Mouse (Mus musculus) neural tube, embryonic 12.5 days (tissue): ENCODE measurements around the gene Mif. TPM values are rescaled to one million over a fixed set of nuclear protein-coding genes. Genes with fewer than 3 reads are reported as not detected.
"Not testable (repeated sequence)": the region's sequence is repeated elsewhere in the genome, so short reads cannot be mapped to it uniquely, and the experiment has no call there.

Experiments
- ATAC-seq: fragments of 200-750 bp; cut with Nextera tagmentation; 2 replicates; pipeline ENCODE4 v1.8.0; 2017; ENCODE audit warnings: low read depth, mild to moderate bottlenecking, moderate TSS enrichment, moderate library complexity; ENCODE audit not compliant: low FRiP score
- H3K27ac ChIP-seq: fragments of 300-500 bp; sonication (generic); 2 replicates; pipeline ENCODE4 v1.5.1; 2016
- H3K27me3 ChIP-seq: fragments of 300-500 bp; sonication (generic); replicated peaks from 2 replicates; pipeline ENCODE4 v1.6.1; 2016; ENCODE audit warnings: mild to moderate bottlenecking
- H3K36me3 ChIP-seq: fragments of 300-500 bp; sonication (generic); 2 replicates; pipeline ENCODE4 v1.6.1; 2016; ENCODE audit warnings: mild to moderate bottlenecking
- H3K4me1 ChIP-seq: fragments of 300-500 bp; sonication (generic); 2 replicates; pipeline ENCODE4 v1.6.1; 2016
- H3K4me2 ChIP-seq: fragments of 300-500 bp; sonication (generic); replicated peaks from 2 replicates; pipeline ENCODE4 v1.6.1; 2016; ENCODE audit warnings: mild to moderate bottlenecking
- H3K4me3 ChIP-seq: fragments of 300-500 bp; sonication (generic); 2 replicates; pipeline ENCODE4 v1.5.1; 2016
- H3K9ac ChIP-seq: fragments of 300-500 bp; sonication (generic); 2 replicates; pipeline ENCODE4 v1.6.1; 2016; ENCODE audit warnings: mild to moderate bottlenecking
- H3K9me3 ChIP-seq: fragments of 300-500 bp; sonication (generic); 2 replicates; pipeline ENCODE4 v1.6.1; 2016; ENCODE audit warnings: mild to moderate bottlenecking
- WGBS: fragments of 180-500 bp; shearing (Covaris S2); methylation state at CpG from one replicate; pipeline ENCODE4 v1.1.7; 2016; 5-methylcytosine and 5-hydroxymethylcytosine counted together
- polyA plus RNA-seq: library from polyadenylated mRNA; unstranded; fragments of >200 nt; fragmentation: Nextera tagmentation; extraction: Ambion mirVana; gene quantifications from 2 replicates; pipeline ENCODE4 v1.2.1, GENCODE M21; 2016

The Mif gene
- polyA plus RNA-seq, 1 experiment from 2014 or later, result 1,568 TPM

DNA sequence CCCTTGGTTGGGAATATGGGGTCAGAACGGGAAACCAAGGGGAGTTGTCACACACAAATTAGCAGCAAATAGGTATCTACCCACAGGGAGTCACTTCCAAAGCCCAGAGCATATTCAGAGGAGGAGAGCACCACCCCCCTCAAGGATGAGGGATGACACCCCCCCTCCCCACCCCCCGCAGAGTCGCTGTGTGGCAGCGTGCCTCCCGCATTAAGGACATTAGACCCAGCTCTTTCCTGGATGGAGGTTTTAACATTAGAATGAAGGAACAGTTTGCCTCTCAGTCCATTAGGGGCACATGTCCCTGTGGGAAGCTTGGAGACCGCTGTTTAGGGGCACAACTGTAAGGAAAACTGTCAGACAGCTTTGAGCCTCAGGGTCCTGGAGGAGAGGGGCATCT is 9.0 kb downstream of the Mif start:
- H3K36me3 ChIP-seq, result no peaks in the 10 kb centered on the region
- no peak for ATAC-seq
- no peak overlapping the region for H3K27ac ChIP-seq
- H3K9ac ChIP-seq, result no peak overlapping the region
- peaks cover 14% of the 10 kb centered on the region for H3K4me1 ChIP-seq
- 0 out of 2 replicates have a peak overlapping the region, but pooled peaks have one; percentile 13 for H3K4me2 ChIP-seq
- H3K27me3 ChIP-seq, result no peaks in the 10 kb centered on the region
- no peaks in the 10 kb centered on the region for H3K9me3 ChIP-seq
- 2% methylated on average over 6 of the region's 6 CpGs for WGBS
- H3K4me3 ChIP-seq, result no peak overlapping the region

DNA sequence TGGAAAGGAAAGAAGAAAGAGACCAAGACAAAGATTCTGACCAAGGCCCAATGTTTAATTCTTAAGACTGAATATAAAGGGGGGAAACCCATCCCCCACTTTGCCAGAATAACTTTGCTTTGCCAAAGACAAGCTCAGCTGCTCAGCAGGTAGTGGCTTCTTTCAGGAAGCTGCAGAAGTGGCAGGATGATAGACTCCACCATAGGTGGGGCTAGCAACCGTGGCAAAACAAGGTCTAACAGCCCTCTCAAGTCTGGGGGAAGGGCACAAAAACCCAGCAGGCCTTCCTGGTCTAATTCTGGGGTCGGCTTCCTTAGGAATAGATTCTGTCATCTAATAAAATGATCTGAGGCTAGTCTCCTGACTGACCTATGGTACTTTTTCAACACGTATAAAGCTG is 11.7 kb downstream of the Mif start:
- 19% methylated on average over 3 of the region's 3 CpGs for WGBS
- Histone ChIP-seq H3K4me2 (no peak overlapping the region), H3K9ac (no peak overlapping the region), H3K4me3 (no peak overlapping the region), H3K27me3 (no peaks in the 10 kb centered on the region), H3K9me3 (no peaks in the 10 kb centered on the region), H3K36me3 (no peaks in the 10 kb centered on the region), H3K4me1 (peaks cover 14% of the 10 kb centered on the region), H3K27ac (no peak overlapping the region)
- no peak for ATAC-seq

DNA sequence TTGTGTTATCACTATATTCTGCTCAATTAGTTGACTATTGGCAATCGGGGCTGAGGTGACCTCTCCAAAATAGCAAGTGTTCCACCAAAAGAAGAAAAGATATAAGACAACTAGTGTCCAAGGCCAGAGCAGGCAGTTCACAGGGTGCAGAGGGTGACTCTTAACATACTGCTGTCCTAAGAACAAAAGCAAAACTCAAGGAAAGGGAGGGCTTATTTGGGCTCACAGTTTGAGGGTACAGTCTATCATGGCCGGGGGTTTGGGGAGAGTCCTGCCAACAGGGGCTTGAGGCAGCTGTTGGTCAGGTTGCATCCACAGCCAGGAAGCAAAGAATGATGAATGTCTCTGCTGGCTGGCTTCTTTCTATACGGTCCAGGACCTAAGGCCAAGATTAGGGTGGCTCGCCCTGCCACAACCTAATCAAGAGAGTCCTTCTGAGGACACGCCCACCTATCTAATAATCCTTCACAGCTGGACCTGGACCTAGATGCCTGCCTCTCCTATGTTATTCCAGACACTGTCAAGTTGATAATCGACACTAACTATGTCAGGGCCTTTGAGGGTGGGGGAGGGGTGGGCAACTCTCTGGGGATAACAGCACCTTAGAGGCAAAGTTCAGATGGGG is 14.6 kb downstream of the Mif start:
- H3K36me3 ChIP-seq, result no peaks in the 10 kb centered on the region
- H3K4me3 ChIP-seq, result no peak overlapping the region
- no peak for ATAC-seq
- H3K9ac ChIP-seq, result no peak overlapping the region
- no peaks in the 10 kb centered on the region for H3K9me3 ChIP-seq
- H3K4me2 ChIP-seq, result no peak overlapping the region
- no peak overlapping the region for H3K27ac ChIP-seq
- WGBS, result 85% methylated on average over 6 of the region's 6 CpGs
- H3K27me3 ChIP-seq, result no peaks in the 10 kb centered on the region
- 0 out of 2 replicates have a peak, but pooled peaks cover 4% of the 10 kb centered on the region for H3K4me1 ChIP-seq

DNA sequence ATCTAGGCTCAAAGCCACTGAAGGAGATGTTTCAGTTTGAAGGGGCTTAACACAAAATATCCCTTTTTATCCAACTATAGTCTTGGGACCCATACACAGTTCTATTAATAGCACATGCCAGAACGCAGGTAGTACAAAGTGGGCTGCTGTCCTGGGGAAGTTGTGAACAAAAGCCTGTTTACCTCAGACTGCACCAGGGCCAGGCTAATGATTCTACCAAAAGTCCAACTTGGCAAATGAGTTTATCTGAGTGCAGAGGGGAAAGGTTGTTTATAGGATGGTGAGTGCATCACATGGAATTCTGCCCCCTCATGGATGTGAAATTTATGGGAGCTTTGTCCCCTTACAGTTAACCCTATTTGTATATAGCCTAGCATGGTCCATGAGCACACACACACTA is 15.2 kb downstream of the Mif start:
- Histone ChIP-seq H3K9ac (no peak overlapping the region), H3K36me3 (no peaks in the 10 kb centered on the region), H3K27ac (no peak overlapping the region), H3K9me3 (no peaks in the 10 kb centered on the region), H3K4me3 (no peak overlapping the region), H3K4me2 (no peak overlapping the region), H3K4me1 (no peaks in the 10 kb centered on the region), H3K27me3 (no peaks in the 10 kb centered on the region)
- no peak for ATAC-seq
- 73% methylated on average over 1 of the region's 1 CpGs for WGBS

DNA sequence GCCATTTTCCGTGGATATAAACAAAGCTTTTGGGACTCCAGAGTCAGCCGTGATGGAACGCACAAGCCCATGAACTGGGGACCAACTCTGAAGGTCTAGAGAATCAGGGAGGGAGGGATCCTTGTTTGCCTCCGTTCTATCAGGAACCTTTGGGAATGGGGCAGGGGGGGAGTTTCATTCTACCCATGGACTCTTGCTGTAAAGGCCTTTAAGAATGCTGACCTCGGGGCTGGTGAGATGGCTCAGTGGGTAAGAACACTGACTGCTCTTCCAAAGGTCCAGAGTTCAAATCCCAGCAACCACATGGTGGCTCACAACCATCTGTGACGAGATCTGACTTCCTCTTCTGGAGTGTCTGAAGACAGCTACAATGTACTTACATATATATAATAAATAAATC is 16.1 kb downstream of the Mif start:
- 82% methylated on average over 6 of the region's 6 CpGs for WGBS
- H3K4me1 ChIP-seq, H3K9ac ChIP-seq, H3K27ac ChIP-seq, H3K27me3 ChIP-seq, H3K4me2 ChIP-seq, H3K4me3 ChIP-seq, H3K36me3 ChIP-seq, ATAC-seq, H3K9me3 ChIP-seq: not testable (repeated sequence)

DNA sequence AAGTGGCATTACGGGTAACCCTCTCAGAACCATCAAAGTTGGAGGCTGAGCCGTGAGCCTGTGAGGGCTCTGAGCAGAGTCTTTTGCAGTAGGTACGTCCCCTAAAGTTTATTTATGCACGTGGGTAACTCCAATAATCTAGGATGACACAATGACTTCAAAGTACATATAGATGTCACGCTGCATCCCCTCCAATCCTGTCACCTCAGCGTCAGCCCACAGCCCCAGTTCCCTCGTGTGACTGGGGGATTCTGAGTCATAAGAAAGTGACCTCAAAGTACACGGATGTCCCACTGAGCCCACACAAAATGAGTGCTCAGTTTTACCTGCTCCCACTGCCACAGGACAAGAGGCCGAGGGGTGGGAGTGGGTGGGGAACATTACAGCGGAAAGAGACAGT is 20.9 kb downstream of the Mif start:
- Histone ChIP-seq H3K9me3 (no peaks in the 10 kb centered on the region), H3K36me3 (no peaks in the 10 kb centered on the region), H3K9ac (no peak overlapping the region), H3K27me3 (peaks cover 7% of the 10 kb centered on the region), H3K27ac (no peak overlapping the region), H3K4me3 (no peak overlapping the region), H3K4me2 (no peak overlapping the region), H3K4me1 (peaks cover 15% of the 10 kb centered on the region)
- no peak for ATAC-seq
- WGBS, result 87% methylated on average over 10 of the region's 10 CpGs

DNA sequence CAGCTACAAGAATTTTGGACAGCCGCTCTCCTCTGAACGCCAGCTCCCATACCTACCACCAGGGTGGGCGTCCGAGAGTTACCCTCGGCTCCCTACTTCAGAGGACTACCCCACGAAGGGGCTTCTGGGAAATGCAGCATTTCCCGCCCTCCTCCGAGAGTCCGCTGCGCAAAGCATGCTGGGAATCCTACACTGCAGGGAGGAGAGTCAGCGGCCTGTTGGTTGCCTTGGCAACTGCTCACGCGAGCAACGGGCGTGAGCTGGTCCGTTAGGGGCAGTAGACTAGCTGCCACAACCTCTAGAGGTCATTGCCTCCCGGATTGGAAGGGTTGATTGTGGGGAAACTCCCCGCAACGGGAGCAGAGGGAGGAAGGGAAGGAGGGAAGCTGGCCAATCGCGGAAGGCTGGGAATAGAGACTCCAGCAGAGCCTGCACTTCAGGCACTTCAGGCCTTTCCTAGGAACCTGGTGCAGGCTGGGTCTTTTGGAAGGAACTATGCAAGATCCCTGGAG is 22.7 kb downstream of the Mif start, which contains the start of gene Gstt2:
Gene Gstt2 (minus strand): TSS at position 177 of the 512 bp plus-strand sequence.
- Histone ChIP-seq H3K36me3 (no peaks in the 10 kb centered on the region), H3K27me3 (peaks cover 23% of the 10 kb centered on the region), H3K4me1 (peaks cover 19% of the 10 kb centered on the region), H3K9me3 (no peaks in the 10 kb centered on the region), H3K9ac (peak within 1 kb of the TSS; percentile 51), H3K4me2 (peak within 1 kb of the TSS; percentile 64), H3K4me3 (peak within 1 kb of the TSS; percentile 38), H3K27ac (0 out of 2 replicates have a peak within 1 kb of the TSS, but pooled peaks have one; percentile 13)
- under 1% methylated on average over 21 of the region's 21 CpGs for WGBS
- ATAC-seq, result peak; percentile 92

DNA sequence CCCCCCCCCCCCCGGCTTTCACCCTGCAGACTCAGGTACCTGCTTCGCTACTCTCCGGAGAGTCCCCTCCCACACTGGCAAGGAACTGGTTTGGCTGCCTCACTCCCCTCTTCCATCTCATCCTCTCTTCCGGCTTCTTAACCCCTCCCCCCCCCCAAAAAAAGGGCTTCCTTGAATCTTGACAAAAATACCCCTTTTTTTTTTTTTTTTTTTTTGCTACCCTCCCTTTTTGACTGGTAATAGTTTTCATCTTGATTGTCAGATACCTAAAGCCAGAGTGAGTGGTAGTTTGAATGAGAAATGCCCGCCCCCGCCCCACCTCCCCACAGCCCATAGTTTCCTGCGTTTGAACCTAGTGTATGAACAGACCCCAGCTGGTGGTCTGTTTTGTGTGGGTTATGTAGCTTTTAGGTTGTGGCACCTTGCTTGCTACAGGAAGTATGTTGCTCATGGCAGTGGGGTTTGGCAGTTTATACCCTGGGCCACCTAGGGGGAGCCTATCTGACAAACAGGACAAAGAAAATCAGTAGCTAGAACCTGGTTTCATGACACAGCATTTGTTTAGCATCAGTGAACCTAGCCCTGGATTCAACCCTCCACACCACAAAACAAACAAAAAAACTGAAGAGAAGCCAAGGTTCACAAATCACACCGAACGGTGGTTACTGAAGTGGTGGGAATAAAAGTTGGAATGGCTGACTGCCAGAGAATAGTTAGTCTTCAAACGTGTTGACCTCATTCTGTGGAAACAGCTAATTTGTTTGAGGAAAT is 24.1 kb downstream of the Mif start:
- 26% methylated on average over 8 of the region's 10 CpGs for whole genome bisulfite sequencing
- Histone ChIP-seq H3K27ac (no peak overlapping the region), H3K4me1 (peaks cover 19% of the 10 kb centered on the region), H3K27me3 (peaks cover 23% of the 10 kb centered on the region), H3K9ac (no peak overlapping the region), H3K9me3 (no peaks in the 10 kb centered on the region), H3K36me3 (no peaks in the 10 kb centered on the region), H3K4me2 (peak overlapping the region; percentile 64), H3K4me3 (no peak overlapping the region)
- ATAC-seq, result no peak

DNA sequence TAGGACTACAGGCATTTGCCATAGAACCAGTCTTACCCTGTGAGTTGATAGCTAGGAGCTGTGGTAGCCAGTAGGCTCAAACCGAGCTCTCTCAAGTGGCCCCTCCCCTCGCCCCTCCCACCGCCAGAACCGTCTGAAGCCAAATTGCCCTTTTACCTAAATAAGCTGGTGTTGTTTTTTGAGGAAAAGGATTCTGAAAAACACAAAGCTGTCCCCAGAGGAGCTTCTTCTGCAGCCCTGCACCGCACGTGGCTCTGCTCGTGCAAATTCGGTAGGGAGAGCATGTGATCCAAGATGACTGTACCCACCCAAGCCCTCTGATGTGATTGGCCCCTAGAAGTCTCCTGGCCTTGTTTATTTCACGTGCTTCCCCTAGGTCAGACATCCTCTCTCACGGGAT is 24.7 kb downstream of the Mif start:
- Histone ChIP-seq H3K9ac (0 out of 2 replicates have a peak overlapping the region, but pooled peaks have one; percentile 8), H3K27me3 (peaks cover 23% of the 10 kb centered on the region), H3K4me2 (peak overlapping the region; percentile 64), H3K4me3 (no peak overlapping the region), H3K9me3 (no peaks in the 10 kb centered on the region), H3K36me3 (no peaks in the 10 kb centered on the region), H3K27ac (no peak overlapping the region), H3K4me1 (peaks cover 19% of the 10 kb centered on the region)
- no peak for ATAC-seq
- 3% methylated on average over 10 of the region's 10 CpGs for WGBS

DNA sequence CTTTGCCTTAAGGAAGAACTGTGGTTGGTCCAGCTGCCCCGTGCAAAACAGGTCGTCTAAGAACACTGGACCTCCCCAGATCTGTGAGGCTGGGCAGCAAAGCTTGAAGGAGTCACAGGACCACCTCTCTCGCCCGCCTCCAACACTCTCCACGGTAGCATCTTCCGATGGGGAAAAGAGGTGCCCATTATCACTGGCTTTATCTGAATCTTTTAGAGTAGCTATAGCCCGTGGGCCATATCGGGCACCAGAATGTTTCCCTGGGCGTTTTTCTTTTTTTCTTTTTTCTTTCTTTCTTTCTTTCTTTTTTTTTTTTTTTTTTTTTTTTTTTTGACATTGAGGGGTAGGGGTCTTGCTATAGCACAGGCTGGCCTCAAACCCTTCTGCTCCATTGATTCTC is 25.3 kb downstream of the Mif start:
- 19% methylated on average over 9 of the region's 9 CpGs for WGBS

DNA sequence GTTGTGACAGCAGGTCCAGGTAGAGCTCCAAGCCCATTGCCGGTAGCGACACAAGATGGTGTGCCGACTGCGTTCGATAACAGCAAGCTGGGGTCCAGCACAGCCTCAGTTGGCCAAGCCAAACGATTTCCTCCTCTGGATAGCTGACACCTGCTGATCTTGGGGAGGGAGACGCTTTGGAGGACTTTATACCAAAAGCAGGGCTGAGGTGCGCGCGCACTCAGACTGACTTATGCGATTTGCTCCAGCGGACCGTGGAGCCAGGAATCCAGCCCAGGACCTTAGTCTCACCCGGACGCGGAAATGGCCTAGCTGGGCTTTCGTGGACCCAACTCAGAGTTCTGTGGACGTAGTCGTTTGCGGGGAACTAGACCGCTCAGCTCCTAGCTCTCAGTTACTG is 25.8 kb downstream of the Mif start:
- H3K4me2 ChIP-seq, result peak overlapping the region; percentile 63
- H3K27ac ChIP-seq, result no peak overlapping the region
- H3K9me3 ChIP-seq, result no peaks in the 10 kb centered on the region
- no peak overlapping the region for H3K9ac ChIP-seq
- peaks cover 23% of the 10 kb centered on the region for H3K27me3 ChIP-seq
- H3K4me3 ChIP-seq, result peak overlapping the region; percentile 33
- peaks cover 19% of the 10 kb centered on the region for H3K4me1 ChIP-seq
- H3K36me3 ChIP-seq, result no peaks in the 10 kb centered on the region
- ATAC-seq, result no peak
- 3% methylated on average over 21 of the region's 21 CpGs for WGBS

More for the DNA sequence above, 25.3 kb downstream of the Mif start:
- no peak overlapping the region for H3K9ac ChIP-seq
- no peaks in the 10 kb centered on the region for H3K36me3 ChIP-seq
- H3K27me3 ChIP-seq, result peaks cover 23% of the 10 kb centered on the region
- peaks cover 19% of the 10 kb centered on the region for H3K4me1 ChIP-seq
- peak overlapping the region; percentile 33 for H3K4me3 ChIP-seq
- no peaks in the 10 kb centered on the region for H3K9me3 ChIP-seq
- ATAC-seq, result no peak
- H3K4me2 ChIP-seq, result peak overlapping the region; percentile 63
- no peak overlapping the region for H3K27ac ChIP-seq

DNA sequence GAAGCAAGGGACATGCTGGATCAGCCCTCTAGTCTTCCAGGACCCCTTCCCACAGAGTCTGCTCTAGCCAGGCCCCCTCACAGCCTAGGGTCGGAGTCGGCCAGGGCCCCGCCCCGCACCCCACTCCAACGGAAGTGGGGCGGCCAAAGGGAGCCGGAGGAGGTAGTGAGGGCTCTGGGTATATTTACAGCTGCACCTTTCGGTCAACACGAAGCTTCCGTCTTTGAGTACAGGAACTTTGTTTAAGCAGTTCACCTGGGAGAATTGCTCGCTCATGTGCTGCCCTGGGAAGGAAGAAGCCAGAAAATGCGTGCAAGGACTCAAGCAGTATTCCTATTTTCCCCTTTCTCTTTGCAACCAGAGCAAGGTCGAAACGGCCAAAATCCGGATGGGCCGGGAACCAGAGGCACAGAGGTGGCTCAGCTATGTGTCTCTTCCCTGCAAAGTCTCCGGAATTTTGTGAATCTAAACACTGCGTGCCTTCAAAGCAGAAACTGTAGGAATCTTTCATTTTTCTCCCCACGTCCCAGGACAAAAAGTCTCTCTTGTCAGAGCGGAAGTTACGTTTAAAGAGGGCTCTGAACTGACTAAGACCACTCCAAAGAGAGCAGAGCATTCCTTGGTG is 26.5 kb downstream of the Mif start:
- Histone ChIP-seq H3K27ac (no peak overlapping the region), H3K9ac (no peak overlapping the region), H3K4me3 (peak overlapping the region; percentile 33), H3K4me1 (peaks cover 19% of the 10 kb centered on the region), H3K9me3 (no peaks in the 10 kb centered on the region), H3K4me2 (peak overlapping the region; percentile 63), H3K36me3 (no peaks in the 10 kb centered on the region), H3K27me3 (peaks cover 23% of the 10 kb centered on the region)
- WGBS, result 18% methylated on average over 21 of the region's 21 CpGs
- no peak for ATAC-seq
